Mouse (Mus musculus) heart, embryonic 10.5 days (tissue): ENCODE results near the gene H2afx. TPM values are rescaled to one million over a fixed set of nuclear protein-coding genes. Genes with fewer than 3 reads are reported as not detected.
A peak's percentile ranks its signal among the peaks of the same experiment; 100 is the strongest.

Source experiments
- DNase-seq: peaks from one replicate; pipeline ENCODE4 v3.0.0-alpha.2; 2017; ENCODE audit warnings: low spot score
- H3K27ac ChIP-seq: fragments of 300-500 bp; sonication (generic); 2 replicates; pipeline ENCODE4 v1.5.1; 2016; ENCODE audit warnings: mild to moderate bottlenecking
- H3K27me3 ChIP-seq: fragments of 300-500 bp; sonication (generic); 2 replicates; pipeline ENCODE4 v1.6.1; 2016; ENCODE audit warnings: mild to moderate bottlenecking; ENCODE audit not compliant: poor library complexity, insufficient read depth, severe bottlenecking
- H3K36me3 ChIP-seq: fragments of 300-500 bp; sonication (generic); 2 replicates; pipeline ENCODE4 v1.6.1; 2016; ENCODE audit warnings: mild to moderate bottlenecking, moderate library complexity
- H3K4me1 ChIP-seq: fragments of 300-500 bp; sonication (generic); 2 replicates; pipeline ENCODE4 v1.6.1; 2016; ENCODE audit warnings: mild to moderate bottlenecking
- H3K4me3 ChIP-seq: fragments of 300-500 bp; sonication (generic); 2 replicates; pipeline ENCODE4 v1.5.1; 2016; ENCODE audit warnings: mild to moderate bottlenecking, moderate library complexity
- H3K9me3 ChIP-seq: fragments of 300-500 bp; sonication (generic); 2 replicates; pipeline ENCODE4 v1.6.1; 2016; ENCODE audit warnings: mild to moderate bottlenecking, moderate library complexity
- WGBS: fragments of 180-500 bp; shearing (Covaris S2); methylation state at CpG from one replicate; pipeline ENCODE4 v1.1.7; 2016; 5-methylcytosine and 5-hydroxymethylcytosine counted together
- microRNA-seq: library from miRNA; unstranded; fragments of <30 nt; microRNA quantifications from one replicate; pipeline ENCODE4, GENCODE M21; 2017
- polyA plus RNA-seq: library from polyadenylated mRNA; unstranded; fragments of >200 nt; fragmentation: Nextera tagmentation; extraction: Ambion mirVana; gene quantifications from 2 replicates; pipeline ENCODE4 v1.2.1, GENCODE M21; 2016

Gene H2afx
- polyA plus RNA-seq, 1 experiment from 2014 or later: 270 TPM

DNA sequence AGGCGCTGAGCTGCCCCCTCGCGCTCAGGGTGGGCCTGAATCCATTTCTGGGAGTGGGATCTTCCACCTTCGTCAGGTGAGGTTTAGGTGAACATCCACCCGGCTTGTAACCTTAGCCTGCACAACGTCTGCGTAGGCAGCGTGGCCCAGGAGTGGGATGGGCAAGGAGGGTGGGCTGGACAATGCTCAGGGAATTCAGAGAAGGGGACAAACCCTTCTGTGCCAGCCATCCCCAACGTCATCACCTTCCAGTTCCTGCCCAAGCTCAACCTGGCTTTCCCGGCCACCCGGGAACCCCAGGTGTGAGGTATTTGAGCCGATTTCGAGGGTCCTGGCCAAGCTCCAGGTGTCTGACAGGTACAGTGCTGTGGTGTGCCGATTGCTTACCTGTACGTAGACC lies 45.4 kb downstream of the H2afx start:
- no peaks in the 10 kb centered on the region for H3K27me3 ChIP-seq
- no peaks in the 10 kb centered on the region for H3K9me3 ChIP-seq
- H3K4me3 ChIP-seq: peak overlapping the region; percentile 84
- 7% methylated on average over 15 of the region's 15 CpGs for WGBS
- peak overlapping the region; percentile 92 for H3K27ac ChIP-seq
- H3K4me1 ChIP-seq: peaks cover 20% of the 10 kb centered on the region
- H3K36me3 ChIP-seq: peaks cover 46% of the 10 kb centered on the region
- DNase-seq: no peak

DNA sequence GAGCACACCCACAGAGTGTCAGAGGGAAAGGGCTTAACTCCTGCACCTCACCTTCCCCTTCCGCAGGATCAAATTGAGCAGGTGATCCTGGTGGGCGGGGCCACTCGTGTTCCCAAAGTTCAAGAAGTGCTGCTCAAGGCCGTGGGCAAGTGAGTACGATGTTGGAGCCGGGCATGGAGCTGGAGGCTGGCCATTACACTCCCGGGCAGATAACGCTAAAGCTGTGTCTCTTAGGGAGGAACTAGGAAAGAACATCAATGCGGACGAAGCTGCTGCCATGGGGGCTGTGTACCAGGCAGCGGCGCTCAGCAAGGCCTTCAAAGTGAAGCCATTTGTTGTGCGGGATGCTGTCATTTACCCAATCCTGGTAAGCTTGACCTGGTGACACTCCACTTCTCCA lies 50.1 kb downstream of the H2afx start:
- Histone ChIP-seq H3K9me3 (no peaks in the 10 kb centered on the region), H3K4me3 (no peak overlapping the region)
- 90% methylated on average over 13 of the region's 13 CpGs for WGBS

More for the DNA sequence above, 50.1 kb downstream of the H2afx start:
- DNase-seq: no peak
- H3K4me1 ChIP-seq: peaks cover 11% of the 10 kb centered on the region
- H3K27me3 ChIP-seq: no peaks in the 10 kb centered on the region
- H3K27ac ChIP-seq: no peak overlapping the region
- H3K36me3 ChIP-seq: peaks cover 93% of the 10 kb centered on the region

Small RNA genes lying within 50 kb of the gene (microRNA-seq; reads per million reads assigned to microRNA genes)
- not detected for gene Gm44335

Other genes starting within 250 kb of the H2afx start
- gene Mfrp, start 233.0 kb upstream of the H2afx start, polyA plus RNA-seq: 0.21 TPM in 1 of 2 replicates, not detected in the other
- gene C1qtnf5, start 227.4 kb upstream of the H2afx start, polyA plus RNA-seq: 0.50 TPM in 1 of 2 replicates, not detected in the other
- 0.07 and 0.18 TPM in 2 replicates for gene Gm49380, start 221.2 kb upstream of the H2afx start, polyA plus RNA-seq
- 53.6 and 55.8 TPM in 2 replicates for gene Rnf26, start 221.2 kb upstream of the H2afx start, polyA plus RNA-seq
- gene Mcam, start 200.2 kb upstream of the H2afx start, polyA plus RNA-seq: 34.6 and 67.0 TPM in 2 replicates
- 16.2 and 16.3 TPM in 2 replicates for gene Cbl, start 100.6 kb upstream of the H2afx start, polyA plus RNA-seq
- gene Ccdc153, start 94.0 kb upstream of the H2afx start, polyA plus RNA-seq: not detected in 2 replicates
- not detected in 2 replicates for gene Pdzd3, start 83.2 kb upstream of the H2afx start, polyA plus RNA-seq
- 3.1 and 4.7 TPM in 2 replicates for gene Nlrx1, start 66.1 kb upstream of the H2afx start, polyA plus RNA-seq
- 3.4 and 3.9 TPM in 2 replicates for gene Abcg4, start 46.1 kb upstream of the H2afx start, polyA plus RNA-seq
- 23.5 and 25.0 TPM in 2 replicates for gene Hinfp, start 29.0 kb upstream of the H2afx start, polyA plus RNA-seq
- gene C2cd2l, start 14.4 kb upstream of the H2afx start, polyA plus RNA-seq: 6.9 and 9.5 TPM in 2 replicates
- gene Dpagt1, start 8.7 kb upstream of the H2afx start, polyA plus RNA-seq: 35.2 and 36.6 TPM in 2 replicates
- gene Hmbs, start 9.5 kb downstream of the H2afx start, polyA plus RNA-seq: 276 and 285 TPM in 2 replicates
- 22.8 and 26.3 TPM in 2 replicates for gene Vps11, start 27.0 kb downstream of the H2afx start, polyA plus RNA-seq
- 23.4 and 25.0 TPM in 2 replicates for gene Hyou1, start 44.8 kb downstream of the H2afx start, polyA plus RNA-seq
- gene Slc37a4, start 62.2 kb downstream of the H2afx start, polyA plus RNA-seq: 25.3 and 33.4 TPM in 2 replicates
- 1,461 and 1,463 TPM in 2 replicates for gene Rps25, start 72.4 kb downstream of the H2afx start, polyA plus RNA-seq
- gene Trappc4, start 72.9 kb downstream of the H2afx start, polyA plus RNA-seq: 104 and 117 TPM in 2 replicates
- 21.9 and 28.0 TPM in 2 replicates for gene Ccdc84, start 83.9 kb downstream of the H2afx start, polyA plus RNA-seq
- not detected in 2 replicates for gene Foxr1, start 106.4 kb downstream of the H2afx start, polyA plus RNA-seq
- gene Upk2, start 120.3 kb downstream of the H2afx start, polyA plus RNA-seq: 0.26 TPM in 1 of 2 replicates, not detected in the other
- gene Bcl9l, start 148.1 kb downstream of the H2afx start, polyA plus RNA-seq: 7.6 and 9.6 TPM in 2 replicates
- not detected in 2 replicates for gene Cxcr5, start 227.2 kb downstream of the H2afx start, polyA plus RNA-seq